Mouse (Mus musculus) stomach, postnatal 0 days (tissue): ENCODE data around the gene Rubcn. TPM values are rescaled to one million over a fixed set of nuclear protein-coding genes. Genes with fewer than 3 reads are reported as not detected.

Experiments
- ATAC-seq: fragments of 200-750 bp; cut with Nextera tagmentation; 2 replicates; pipeline ENCODE4 v1.8.0; 2017; ENCODE audit not compliant: low FRiP score, low TSS enrichment
- DNase-seq: peaks from one replicate; pipeline ENCODE4 v3.0.0-alpha.2; 2016; ENCODE audit warnings: low spot score
- H3K27ac ChIP-seq: fragments of 300-500 bp; sonication (generic); replicated peaks from 2 replicates; pipeline ENCODE4 v1.5.1; 2014; ENCODE audit warnings: mild to moderate bottlenecking, control low read depth
- H3K27me3 ChIP-seq: fragments of 300-500 bp; sonication (generic); 2 replicates; pipeline ENCODE4 v1.6.1; 2014; ENCODE audit warnings: low read length; ENCODE audit not compliant: control insufficient read depth, insufficient read depth
- H3K36me3 ChIP-seq: fragments of 300-500 bp; sonication (generic); 2 replicates; pipeline ENCODE4 v1.6.1; 2014; ENCODE audit warnings: low read length, mixed read lengths; ENCODE audit not compliant: control insufficient read depth, insufficient read depth
- H3K4me1 ChIP-seq: fragments of 300-500 bp; sonication (generic); replicated peaks from 2 replicates; pipeline ENCODE4 v1.6.1; 2014; ENCODE audit warnings: antibody characterized with exemption; ENCODE audit not compliant: control insufficient read depth, insufficient read depth
- H3K4me2 ChIP-seq: fragments of 300-500 bp; sonication (generic); replicated peaks from 2 replicates; pipeline ENCODE4 v1.6.1; 2014; ENCODE audit warnings: low read depth, mild to moderate bottlenecking, control low read depth, moderate library complexity
- H3K4me3 ChIP-seq: fragments of 300-500 bp; sonication (generic); 2 replicates; pipeline ENCODE4 v1.5.1; 2014; ENCODE audit warnings: low read depth, low read length, control low read depth
- H3K9ac ChIP-seq: fragments of 300-500 bp; sonication (generic); 2 replicates; pipeline ENCODE4 v1.6.1; 2014; ENCODE audit warnings: mild to moderate bottlenecking, low read length, control low read depth, mixed read lengths
- H3K9me3 ChIP-seq: fragments of 300-500 bp; sonication (generic); 2 replicates; pipeline ENCODE4 v1.6.1; 2016; ENCODE audit warnings: low read length; ENCODE audit not compliant: control insufficient read depth
- CTCF ChIP-seq: IDR thresholded peaks from 2 replicates; pipeline ENCODE4 v1.5.1; 2016; ENCODE audit warnings: antibody characterized with exemption, low read depth, mild to moderate bottlenecking, moderate library complexity
- EP300 ChIP-seq: optimal IDR thresholded peaks from 2 replicates; pipeline ENCODE3; 2016; ENCODE audit warnings: antibody characterized with exemption
- WGBS: fragments of 180-500 bp; shearing (Covaris S2); extraction: QIAGEN DNeasy Blood & Tissue Kit; methylation state at CpG from one replicate; pipeline ENCODE4 v1.1.7; 2014; 5-methylcytosine and 5-hydroxymethylcytosine counted together
- polyA plus RNA-seq: library from polyadenylated mRNA; unstranded; fragments of >200 nt; fragmentation: Nextera tagmentation; extraction: Ambion mirVana; gene quantifications from 2 replicates; pipeline ENCODE4 v1.2.1, GENCODE M21; 2015

The Rubcn gene
- polyA plus RNA-seq, 1 experiment from 2014 or later: 7.1 TPM

DNA sequence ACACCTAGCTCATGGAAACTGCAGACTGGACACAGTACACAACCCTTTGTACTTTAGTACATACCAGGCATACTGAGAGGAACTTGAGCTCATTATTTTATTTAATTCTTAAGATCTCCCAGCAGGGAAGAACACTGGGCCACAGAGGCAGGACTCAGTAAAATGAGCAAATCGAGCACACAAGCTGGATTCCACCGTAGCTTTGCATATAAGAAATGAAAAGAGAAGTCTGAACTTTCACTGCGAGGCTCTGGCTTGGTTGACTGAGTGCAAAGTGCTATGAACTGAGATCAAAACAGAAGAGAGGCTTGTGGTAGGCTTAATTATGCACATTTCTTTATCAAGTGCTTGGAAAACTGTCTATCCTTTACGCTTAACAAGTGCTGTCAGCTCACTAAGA is 12.2 kb downstream of the Rubcn start:
- Histone ChIP-seq H3K4me2 (no peak overlapping the region), H3K4me1 (peaks cover 2% of the 10 kb centered on the region; the same call in 1 of the 2 replicates), H3K9ac (no peak overlapping the region), H3K36me3 (no peaks in the 10 kb centered on the region), H3K9me3 (no peaks in the 10 kb centered on the region), H3K27me3 (no peaks in the 10 kb centered on the region), H3K27ac (no peak overlapping the region), H3K4me3 (no peak overlapping the region)
- 78% methylated on average over 4 of the region's 4 CpGs for WGBS
- no peak for ATAC-seq
- DNase-seq: no peak
- TF ChIP-seq CTCF: no peak
- no peak for TF ChIP-seq EP300

DNA sequence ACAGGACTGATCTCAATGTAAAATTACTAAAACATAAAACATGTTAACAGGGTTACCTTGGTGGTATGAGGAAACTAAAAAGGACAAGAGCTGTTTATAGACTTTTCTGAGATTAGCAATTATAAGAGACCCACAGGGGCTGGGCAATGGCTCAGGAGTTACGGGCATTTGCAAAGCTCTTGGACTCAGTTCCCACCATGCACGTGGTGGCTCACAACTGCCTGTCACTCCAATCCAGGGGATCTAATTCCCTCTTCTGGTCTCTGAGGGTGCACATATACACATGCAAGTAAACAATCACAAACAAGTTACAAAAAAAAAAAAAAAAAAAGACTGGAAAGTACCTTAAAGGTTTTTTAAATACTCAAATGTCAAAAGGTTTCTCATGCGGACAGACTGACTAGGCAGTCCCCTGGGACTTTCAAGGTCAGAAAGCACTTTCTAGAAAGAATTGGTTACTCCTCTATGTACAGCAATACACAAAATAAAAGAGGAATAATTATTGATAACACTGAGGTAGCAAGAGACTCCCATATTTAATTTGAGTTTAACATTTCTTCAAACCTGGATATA is 15.7 kb downstream of the Rubcn start:
- Histone ChIP-seq H3K27ac (no peak overlapping the region), H3K4me2 (no peak overlapping the region), H3K27me3 (no peaks in the 10 kb centered on the region), H3K4me1 (no peaks in the 10 kb centered on the region; the same call in 1 of the 2 replicates), H3K9ac (no peak overlapping the region), H3K4me3 (no peak overlapping the region), H3K36me3 (no peaks in the 10 kb centered on the region), H3K9me3 (no peaks in the 10 kb centered on the region)
- DNase-seq (no peak), ATAC-seq (no peak)
- 93% methylated on average over 3 of the region's 3 CpGs for WGBS
- no peak for TF ChIP-seq EP300
- no peak for TF ChIP-seq CTCF

GRCm38 (mm10) chr16:32858771-32859636 is 18.6 kb downstream of the Rubcn start:
- H3K27ac ChIP-seq: peak overlapping the region; percentile 78
- no peak overlapping the region for H3K4me2 ChIP-seq
- ATAC-seq (peak; percentile 92), DNase-seq (peak; percentile 48)
- H3K9ac ChIP-seq: no peak overlapping the region
- 0 out of 2 replicates have a peak, but pooled peaks cover 2% of the 10 kb centered on the region for H3K36me3 ChIP-seq
- no peak overlapping the region for H3K4me3 ChIP-seq
- 34% methylated on average over 12 of the region's 12 CpGs for WGBS
- H3K4me1 ChIP-seq: no peaks in the 10 kb centered on the region; the same call in 1 of the 2 replicates
- no peaks in the 10 kb centered on the region for H3K27me3 ChIP-seq
- H3K9me3 ChIP-seq: no peaks in the 10 kb centered on the region
- TF ChIP-seq EP300: peak; percentile 57
- TF ChIP-seq CTCF: no peak

- Histone ChIP-seq H3K27me3 (no peaks in the 10 kb centered on the region), H3K4me1 (no peaks in the 10 kb centered on the region; the same call in 1 of the 2 replicates), H3K4me2 (no peak overlapping the region), H3K36me3 (0 out of 2 replicates have a peak, but pooled peaks cover 2% of the 10 kb centered on the region), H3K4me3 (no peak overlapping the region), H3K9ac (no peak overlapping the region), H3K27ac (peak overlapping the region; percentile 78), H3K9me3 (no peaks in the 10 kb centered on the region)
- ATAC-seq (no peak), DNase-seq (no peak)
- no peak for TF ChIP-seq EP300
- TF ChIP-seq CTCF: no peak
- WGBS: 44% methylated on average over 4 of the region's 4 CpGs
Observed at GRCm38 (mm10) chr16:32858356-32858755, 19.2 kb downstream of the Rubcn start.

DNA sequence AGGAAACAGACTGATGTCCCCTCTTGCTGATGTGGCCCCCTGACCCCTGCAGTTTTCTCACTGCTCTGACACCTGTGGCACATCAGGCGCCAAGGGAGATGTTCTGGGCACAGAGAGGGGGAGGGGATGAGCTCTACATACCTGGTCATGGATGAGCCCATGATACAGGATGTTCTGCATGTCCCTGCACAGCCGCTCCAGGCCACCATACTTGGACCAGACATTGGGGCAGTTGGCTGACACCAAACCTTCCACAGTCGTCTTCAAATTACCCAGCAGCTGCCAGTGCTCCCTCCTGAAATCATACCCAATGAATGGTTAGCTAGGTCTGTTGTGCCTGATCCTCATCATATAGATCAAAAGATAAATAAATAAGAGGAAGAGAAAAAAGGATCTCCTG is 20.8 kb downstream of the Rubcn start:
- Histone ChIP-seq H3K4me1 (no peaks in the 10 kb centered on the region; the same call in 1 of the 2 replicates), H3K9me3 (no peaks in the 10 kb centered on the region), H3K4me2 (no peak overlapping the region), H3K27ac (no peak overlapping the region), H3K27me3 (no peaks in the 10 kb centered on the region), H3K9ac (no peak overlapping the region), H3K36me3 (0 out of 2 replicates have a peak, but pooled peaks cover 2% of the 10 kb centered on the region), H3K4me3 (no peak overlapping the region)
- DNase-seq (no peak), ATAC-seq (no peak)
- 91% methylated on average over 3 of the region's 3 CpGs for WGBS
- TF ChIP-seq CTCF: no peak
